Mouse (Mus musculus): ENCODE data around the gene Mfsd7a. TPM values are rescaled to one million over a fixed set of nuclear protein-coding genes. Genes with fewer than 3 reads are reported as not detected.

Mfsd7a gene
- polyA plus RNA-seq (2017; shearing (Covaris generic)): not detected

GRCm38 (mm10) chr5:108448785-108449668 lies at the start of gene Mfsd7a:
Gene Mfsd7a, minus strand, starts transcription at chr5:108448891.

GRCm38 (mm10) chr5:108461082-108462065 lies 12.7 kb upstream of the Mfsd7a start, which contains the start of gene Pcgf3:
Gene Pcgf3, plus strand, starts transcription at chr5:108461232.

GRCm38 (mm10) chr5:108433804-108434587 lies 14.7 kb downstream of the Mfsd7a start, which contains the start of gene Atp5k:
Gene Atp5k, minus strand, starts transcription at chr5:108434448.

Other genes with a start within 250 kb of the Mfsd7a start
- 35.5 TPM for gene Dr1, start 180.0 kb downstream of the Mfsd7a start, polyA plus RNA-seq (2017; shearing (Covaris generic))
- gene Pigg, start 136.3 kb downstream of the Mfsd7a start, polyA plus RNA-seq (2017; shearing (Covaris generic)): 2.8 TPM
- gene Gm42517, start 81.0 kb downstream of the Mfsd7a start, polyA plus RNA-seq (2017; shearing (Covaris generic)): not detected
- gene Pde6b, start 60.5 kb downstream of the Mfsd7a start, polyA plus RNA-seq (2017; shearing (Covaris generic)): 0.32 TPM
- gene Atp5k, start 14.4 kb downstream of the Mfsd7a start, polyA plus RNA-seq (2017; shearing (Covaris generic)): 97.6 TPM
- 10.4 TPM for gene Pcgf3, start 12.3 kb upstream of the Mfsd7a start, polyA plus RNA-seq (2017; shearing (Covaris generic))
- not detected for gene Cplx1, start 101.1 kb upstream of the Mfsd7a start, polyA plus RNA-seq (2017; shearing (Covaris generic))
- 168 TPM for gene Gak, start 180.9 kb upstream of the Mfsd7a start, polyA plus RNA-seq (2017; shearing (Covaris generic))
- gene Tmem175, start 180.9 kb upstream of the Mfsd7a start, polyA plus RNA-seq (2017; shearing (Covaris generic)): 25.3 TPM
- 27.1 TPM for gene Idua, start 211.4 kb upstream of the Mfsd7a start, polyA plus RNA-seq (2017; shearing (Covaris generic))
- 14.6 TPM for gene Dgkq, start 220.8 kb upstream of the Mfsd7a start, polyA plus RNA-seq (2017; shearing (Covaris generic))
- 0.10 TPM for gene Slc26a1, start 226.7 kb upstream of the Mfsd7a start, polyA plus RNA-seq (2017; shearing (Covaris generic))
- 2.3 TPM for gene Fgfrl1, start 243.5 kb upstream of the Mfsd7a start, polyA plus RNA-seq (2017; shearing (Covaris generic))